Mouse (Mus musculus): ENCODE data around the gene Ndufa4l2.

GRCm38 (mm10) chr10:127475175-127475574 is 39.6 kb upstream of the Ndufa4l2 start:
- TF ChIP-seq CTCF (IDR thresholded peaks at IDR 0.05; ENCODE audit: low read depth, low read length) (no peak), POLR2A (IDR thresholded peaks at IDR 0.05; ENCODE audit: extremely low read depth, insufficient read depth, low read length) (no peak)

All from liver, adult 2 months (tissue).